Mouse (Mus musculus) Patski (cell line): Measurements from ENCODE around the gene Dmrtc2. TPM values are rescaled to one million over a fixed set of nuclear protein-coding genes. Genes with fewer than 3 reads are reported as not detected.

Experiments
- ATAC-seq: fragments of 100-300 bp; one replicate; pipeline ENCODE4 v1.8.0; 2021
- CTCF ChIA-PET: fragments of 350-600 bp; sonication (Branson Sonifier 250); formaldehyde crosslinking; loops from one replicate; lab custom pipeline; 2022; ENCODE audit warnings: inconsistent platforms; lab: Charles Lee
- POLR2A ChIA-PET: fragments of 350-600 bp; sonication (Branson Sonifier 250); formaldehyde crosslinking; loops from one replicate; lab custom pipeline; 2022; ENCODE audit warnings: antibody characterized with exemption, inconsistent platforms; lab: Charles Lee
- DNase-seq: peaks from one replicate; pipeline ENCODE4 v3.0.0-alpha.2; 2011; ENCODE audit warnings: low read depth, low spot score
- H3K27me3 ChIP-seq: fragments of 371-371 bp; one replicate; pipeline ENCODE4 v1.5.1; 2021
- CTCF ChIP-seq: fragments of 100-300 bp; IDR thresholded peaks from one replicate; pipeline ENCODE4 v1.5.1; 2021
- in situ Hi-C: fragments of 300-500 bp; cut with MboI; formaldehyde crosslinking; loops from 3 replicates; pipeline ENCODE4 v1.11.1; 2018; ENCODE audit warnings: low pct_unique_long_range_greater_than_20kb, mixed read lengths
- polyA plus RNA-seq: library from polyadenylated mRNA; unstranded; gene quantifications from one replicate; pipeline ENCODE4 v1.2.3, GENCODE M21; 2021

Dmrtc2 gene
- polyA plus RNA-seq, 1 experiment from 2014 or later, result not detected

GRCm38 (mm10) chr7:24918763-24919323 lies 49.0 kb downstream of the Dmrtc2 start:
- TF ChIP-seq CTCF, result no peak
- DNase-seq (no peak), ATAC-seq (no peak)
- no peaks in the 10 kb centered on the region for H3K27me3 ChIP-seq
- POLR2A ChIA-PET, result no interaction called here
- CTCF ChIA-PET, result interaction anchor here (1.7 kb wide), 1 partner anchor 28 kb away, joined by 3 read pairs; no protein-coding TSS in a partner anchor
- in situ Hi-C loops, result no loop called here

GRCm38 (mm10) chr7:24919728-24920127 lies 49.9 kb downstream of the Dmrtc2 start:
- no peak for TF ChIP-seq CTCF
- no peaks in the 10 kb centered on the region for H3K27me3 ChIP-seq
- in situ Hi-C loops, result no loop called here
- ATAC-seq (no peak), DNase-seq (no peak)
- CTCF ChIA-PET, result no interaction called here
- POLR2A ChIA-PET, result no interaction called here

Other genes with a start within 250 kb of the Dmrtc2 start
- not detected for gene Lypd3, start 233.5 kb upstream of the Dmrtc2 start, polyA plus RNA-seq
- gene Tex101, start 193.4 kb upstream of the Dmrtc2 start, polyA plus RNA-seq, result not detected
- not detected for gene BC049730, start 160.8 kb upstream of the Dmrtc2 start, polyA plus RNA-seq
- not detected for gene Gm4763, start 143.1 kb upstream of the Dmrtc2 start, polyA plus RNA-seq
- gene Cd177, start 109.7 kb upstream of the Dmrtc2 start, polyA plus RNA-seq, result 0.31 TPM
- gene Ceacam10, start 92.9 kb upstream of the Dmrtc2 start, polyA plus RNA-seq, result not detected
- gene Gm9844, start 7.8 kb upstream of the Dmrtc2 start, polyA plus RNA-seq, result 1.6 TPM
- gene Lypd4, start 116 bp upstream of the Dmrtc2 start, polyA plus RNA-seq, result 0.10 TPM
- 393 TPM for gene Rps19, start 14.3 kb downstream of the Dmrtc2 start, polyA plus RNA-seq
- not detected for gene Cd79a, start 27.3 kb downstream of the Dmrtc2 start, polyA plus RNA-seq
- gene Arhgef1, start 32.9 kb downstream of the Dmrtc2 start, polyA plus RNA-seq, result 95.7 TPM
- not detected for gene Gm4881, start 74.4 kb downstream of the Dmrtc2 start, polyA plus RNA-seq
- 211 TPM for gene Rabac1, start 102.7 kb downstream of the Dmrtc2 start, polyA plus RNA-seq
- 0.05 TPM for gene Atp1a3, start 135.9 kb downstream of the Dmrtc2 start, polyA plus RNA-seq
- 49.5 TPM for gene Grik5, start 202.3 kb downstream of the Dmrtc2 start, polyA plus RNA-seq
- 30.0 TPM for gene Zfp574, start 202.5 kb downstream of the Dmrtc2 start, polyA plus RNA-seq